In the genomic region with DNA sequence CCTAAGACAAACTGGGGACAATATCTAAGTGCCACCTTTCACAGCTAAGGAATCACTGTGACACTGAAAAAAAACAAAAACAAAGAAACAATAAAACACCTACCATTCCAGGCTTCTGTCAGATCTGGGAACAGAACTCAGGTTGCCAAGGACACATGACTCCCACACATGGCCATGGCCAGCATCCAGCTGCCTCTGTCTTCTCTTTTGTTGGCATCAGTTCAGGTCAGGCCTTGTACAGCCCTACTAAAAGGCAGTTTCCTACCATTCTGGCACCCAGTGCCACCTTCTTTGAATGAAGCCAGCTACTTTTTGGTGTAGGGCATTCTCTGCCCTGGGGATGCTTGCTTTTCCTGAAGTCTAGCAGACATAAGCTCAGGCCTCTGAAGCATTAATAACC, we compare ENCODE assay signal across 10 mouse cellular contexts.
DNase-seq lines count a peak whose midpoint lies in the region; ATAC-seq lines count a peak whose summit lies in the region.
"Had no signal": no experiment of that assay in that cellular context is flagged by ENCODE, and none has a peak within 500 bp of the region (broad histone marks: within the 10 kb centered on the region; RNA-seq: fewer than 3 reads in every experiment).

No protein-coding gene starts in this region.

- H3K4me1 ChIP-seq in heart, embryonic 12.5 days (replicated peaks) = peaks cover 14% of the 10 kb centered on the region

- H3K27ac ChIP-seq in heart, embryonic 12.5 days (ENCODE audit: poor library complexity, severe bottlenecking) = no peak overlapping the region
- H3K27ac ChIP-seq: embryonic facial prominence, embryonic 15.5 days; liver, embryonic 13.5 days had no signal

- H3K27me3 ChIP-seq in heart, embryonic 12.5 days (replicated peaks) = 0 out of 2 replicates have a peak, but pooled peaks cover 5% of the 10 kb centered on the region
- H3K27me3 ChIP-seq: embryonic facial prominence, embryonic 15.5 days had no signal

- H3K36me3 ChIP-seq in heart, embryonic 12.5 days = no peaks in the 10 kb centered on the region
- H3K36me3 ChIP-seq: embryonic facial prominence, embryonic 15.5 days; liver, embryonic 13.5 days had no signal

- H3K4me2 ChIP-seq in heart, embryonic 12.5 days = no peak overlapping the region
- H3K4me2 ChIP-seq: embryonic facial prominence, embryonic 15.5 days; liver, embryonic 13.5 days had no signal

- peak; percentile 95 for DNase-seq in heart, adult 11 months
- DNase-seq in 3T3-L1 (ENCODE audit: low read depth, low spot score) = peak; percentile 7
- DNase-seq in cerebellum, adult 8-10 months = peak; percentile 64
- peak; percentile 50 to 73 for DNase-seq in kidney, postnatal 25 days
- DNase-seq in spleen, postnatal 14 days (ENCODE audit: low spot score in 2 of 2) = no peak
- no peak for DNase-seq in thymus, postnatal 25 days
- DNase-seq: liver, embryonic 13.5 days had no signal

- H3K9me3 ChIP-seq in heart, embryonic 12.5 days (replicated peaks) = no peaks in the 10 kb centered on the region
- H3K9me3 ChIP-seq: embryonic facial prominence, embryonic 15.5 days; liver, embryonic 13.5 days had no signal

- ATAC-seq in heart, embryonic 12.5 days (ENCODE audit: insufficient number of reproducible peaks, low FRiP score) = no peak
- no peak for ATAC-seq in activated CD4-positive, CD25-positive, alpha-beta regulatory T cell, adult 4 months

- H3K4me3 ChIP-seq in heart, embryonic 12.5 days = no peak overlapping the region
- H3K4me3 ChIP-seq: embryonic facial prominence, embryonic 15.5 days; liver, embryonic 13.5 days had no signal

- H3K9ac ChIP-seq in heart, embryonic 12.5 days = no peak overlapping the region
- H3K9ac ChIP-seq: embryonic facial prominence, embryonic 15.5 days; liver, embryonic 13.5 days had no signal

Comparison
In these comparisons a context has a peak if more than half of its experiments do, and no peak if none do; other contexts are left out.
1. DNase-seq: peak in heart, adult 11 months (single experiment), 3T3-L1 (single experiment), cerebellum, adult 8-10 months (single experiment) and kidney, postnatal 25 days (2 of 2); none in spleen, postnatal 14 days (0 of 2) and thymus, postnatal 25 days (single experiment).